Mouse (Mus musculus) B cell, adult 2 months (primary cell): ENCODE results near the gene Slc6a1.

Source experiments
- DNase-seq, 2 experiments: peaks; one replicate each; pipeline ENCODE4 v3.0.0; 2022

The Slc6a1 gene

DNA sequence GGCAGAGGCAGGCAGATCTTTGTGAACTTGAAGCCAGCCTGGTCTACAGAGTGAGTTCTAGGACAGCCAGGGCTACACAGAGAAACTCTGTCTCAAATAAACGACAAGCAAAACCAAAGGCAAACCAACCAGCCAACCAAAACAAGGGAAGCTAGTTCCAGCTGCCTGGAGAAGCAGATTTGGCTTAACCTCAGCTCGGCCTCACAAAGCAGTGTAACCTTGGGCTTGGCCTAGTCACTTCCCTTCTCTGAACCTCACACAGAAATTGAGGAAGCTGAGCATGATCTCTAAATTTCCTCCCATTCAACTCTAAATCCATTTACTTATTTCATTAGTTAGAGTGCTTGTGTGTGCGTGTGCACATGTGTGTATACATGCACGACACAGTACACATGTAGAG is 79.9 kb downstream of the Slc6a1 start:
- DNase-seq: no peak

- no peak for DNase-seq
Measured at GRCm38 (mm10) chr6:114363740-114364139, 81.3 kb downstream of the Slc6a1 start.

GRCm38 (mm10) chr6:114364734-114365133 is 82.3 kb downstream of the Slc6a1 start:
- DNase-seq: no peak

DNA sequence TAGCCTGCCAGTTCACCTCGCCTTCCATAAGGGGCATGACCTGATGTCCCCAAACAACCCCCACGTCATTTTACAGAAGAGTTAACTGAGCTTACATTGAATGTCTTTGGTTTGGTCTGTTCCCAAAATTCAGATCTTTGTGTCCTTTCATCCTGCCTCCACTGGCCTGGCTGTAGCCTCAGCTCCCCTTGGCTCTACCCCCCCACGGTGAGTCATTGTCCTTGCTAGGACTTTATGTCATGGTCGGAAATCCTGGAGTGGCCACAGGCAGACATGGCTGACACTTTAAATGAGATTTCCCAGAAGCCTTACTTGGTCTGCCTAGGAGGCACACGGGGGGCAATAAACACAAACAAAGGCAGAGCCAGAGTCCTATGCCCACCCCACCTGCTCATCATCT is 83.8 kb downstream of the Slc6a1 start:
- no peak for DNase-seq
